Mouse (Mus musculus) forebrain, embryonic 11.5 days (tissue): ENCODE results near the gene Ilf2. TPM values are rescaled to one million over a fixed set of nuclear protein-coding genes. Genes with fewer than 3 reads are reported as not detected.

ENCODE experiments used
- ATAC-seq: fragments of 200-750 bp; cut with Nextera tagmentation; replicated peaks from 2 replicates; pipeline ENCODE4 v1.8.0; 2017; ENCODE audit warnings: moderate TSS enrichment; ENCODE audit not compliant: low FRiP score
- DNase-seq: peaks from one replicate; pipeline ENCODE4 v3.0.0-alpha.2; 2017; ENCODE audit warnings: low spot score
- H3K27ac ChIP-seq: fragments of 300-500 bp; sonication (generic); 2 replicates; pipeline ENCODE4 v1.5.1; 2014; ENCODE audit warnings: low read depth, low read length
- H3K27me3 ChIP-seq: fragments of 300-500 bp; sonication (generic); 2 replicates; pipeline ENCODE4 v1.6.1; 2014; ENCODE audit warnings: mild to moderate bottlenecking, low read length, mixed read lengths; ENCODE audit not compliant: control insufficient read depth, insufficient read depth
- H3K36me3 ChIP-seq: fragments of 300-500 bp; sonication (generic); 2 replicates; pipeline ENCODE4 v1.6.1; 2014; ENCODE audit warnings: mild to moderate bottlenecking, low read length, moderate library complexity, mixed read lengths; ENCODE audit not compliant: control insufficient read depth, insufficient read depth
- H3K4me1 ChIP-seq: fragments of 300-500 bp; sonication (generic); replicated peaks from 2 replicates; pipeline ENCODE4 v1.6.1; 2014; ENCODE audit warnings: low read length, mixed read lengths; ENCODE audit not compliant: control insufficient read depth, insufficient read depth
- H3K4me2 ChIP-seq: fragments of 300-500 bp; sonication (generic); 2 replicates; pipeline ENCODE4 v1.6.1; 2014; ENCODE audit warnings: low read depth, mild to moderate bottlenecking, low read length, moderate library complexity, mixed read lengths; ENCODE audit not compliant: severe bottlenecking
- H3K4me3 ChIP-seq: fragments of 300-500 bp; sonication (generic); 2 replicates; pipeline ENCODE4 v1.5.1; 2014; ENCODE audit warnings: low read depth, low read length
- H3K9ac ChIP-seq: fragments of 300-500 bp; sonication (generic); 2 replicates; pipeline ENCODE4 v1.6.1; 2014; ENCODE audit warnings: low read length
- H3K9me3 ChIP-seq: fragments of 300-500 bp; sonication (generic); 2 replicates; pipeline ENCODE4 v1.6.1; 2016; ENCODE audit warnings: low read length, mixed read lengths; ENCODE audit not compliant: control insufficient read depth
- WGBS: fragments of 180-500 bp; shearing (Covaris S2); extraction: QIAGEN DNeasy Blood & Tissue Kit; methylation state at CpG from one replicate; pipeline ENCODE4 v1.1.7; 2014; 5-methylcytosine and 5-hydroxymethylcytosine counted together
- polyA plus RNA-seq: library from polyadenylated mRNA; unstranded; fragments of >200 nt; fragmentation: Nextera tagmentation; extraction: Ambion mirVana; gene quantifications from 2 replicates; pipeline ENCODE4 v1.2.1, GENCODE M21; 2014

Gene Ilf2
- polyA plus RNA-seq, 1 experiment from 2014 or later: 365 TPM

DNA sequence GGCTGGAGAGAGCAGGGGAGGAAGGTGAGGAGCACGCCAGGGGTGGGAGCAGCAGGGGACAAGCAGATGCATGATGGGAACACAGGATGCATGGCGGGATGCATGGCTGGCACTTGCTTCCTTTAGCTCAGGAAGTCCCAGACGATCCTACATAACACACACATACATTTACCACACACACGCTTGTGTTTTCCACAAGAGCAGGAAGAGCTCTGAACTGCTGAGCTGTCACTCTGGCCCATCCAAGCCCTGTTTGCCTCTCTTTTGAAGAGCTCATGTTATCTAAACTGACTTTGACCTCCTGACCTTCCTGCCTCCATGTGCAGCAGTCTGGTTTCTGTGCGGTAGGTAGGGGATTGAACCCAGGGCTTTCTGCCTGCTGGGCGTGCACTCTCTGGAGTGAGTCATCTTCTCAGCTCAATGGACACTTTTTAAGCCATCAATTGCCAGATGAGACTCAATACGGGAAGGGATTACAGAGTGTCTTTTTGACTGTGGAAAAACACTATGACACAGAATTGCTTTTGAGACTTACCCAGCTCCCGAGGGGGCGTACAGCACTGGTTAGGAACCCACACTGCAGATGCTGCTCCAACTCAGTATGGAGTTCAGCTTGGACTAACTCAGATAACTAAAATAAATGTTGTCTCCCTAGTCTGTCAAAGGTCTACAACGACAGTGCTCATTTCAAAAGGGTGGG lies 24.4 kb upstream of the Ilf2 start:
- Histone ChIP-seq H3K27ac (no peak overlapping the region), H3K9me3 (no peaks in the 10 kb centered on the region), H3K4me2 (no peak overlapping the region), H3K27me3 (no peaks in the 10 kb centered on the region), H3K9ac (no peak overlapping the region), H3K36me3 (no peaks in the 10 kb centered on the region), H3K4me1 (peaks cover 7% of the 10 kb centered on the region; the same call in 1 of the 2 replicates), H3K4me3 (no peak overlapping the region)
- no peak for DNase-seq
- ATAC-seq: no peak
- WGBS: 65% methylated on average over 10 of the region's 10 CpGs

DNA sequence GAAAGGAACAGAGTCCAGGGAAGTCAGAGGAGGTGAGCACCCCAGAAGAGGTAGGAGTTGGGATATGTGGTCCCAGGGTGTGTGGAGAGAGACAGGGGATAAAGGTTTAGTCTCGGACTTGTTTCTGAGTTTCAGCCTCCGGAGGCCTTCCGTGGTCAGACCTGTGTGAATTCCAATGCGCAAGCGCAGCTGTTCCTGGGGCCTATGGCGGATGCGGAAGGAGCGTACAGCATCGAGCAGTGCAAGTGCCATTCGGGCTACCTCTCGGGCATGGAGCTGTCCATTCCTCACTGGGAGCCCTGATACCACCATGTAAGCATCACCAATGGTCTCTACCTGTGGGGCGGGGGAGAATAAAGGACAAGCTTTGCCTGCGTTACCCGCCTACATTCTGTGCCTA lies 21.0 kb upstream of the Ilf2 start:
- Histone ChIP-seq H3K36me3 (no peaks in the 10 kb centered on the region), H3K4me1 (no peaks in the 10 kb centered on the region), H3K27me3 (no peaks in the 10 kb centered on the region), H3K4me3 (no peak overlapping the region), H3K27ac (no peak overlapping the region), H3K9me3 (no peaks in the 10 kb centered on the region), H3K9ac (no peak overlapping the region), H3K4me2 (no peak overlapping the region)
- no peak for DNase-seq
- ATAC-seq: no peak
- WGBS: 88% methylated on average over 14 of the region's 14 CpGs

GRCm38 (mm10) chr3:90459727-90460126 lies 16.2 kb upstream of the Ilf2 start:
- no peak for ATAC-seq
- WGBS: 81% methylated on average over 9 of the region's 9 CpGs

DNA sequence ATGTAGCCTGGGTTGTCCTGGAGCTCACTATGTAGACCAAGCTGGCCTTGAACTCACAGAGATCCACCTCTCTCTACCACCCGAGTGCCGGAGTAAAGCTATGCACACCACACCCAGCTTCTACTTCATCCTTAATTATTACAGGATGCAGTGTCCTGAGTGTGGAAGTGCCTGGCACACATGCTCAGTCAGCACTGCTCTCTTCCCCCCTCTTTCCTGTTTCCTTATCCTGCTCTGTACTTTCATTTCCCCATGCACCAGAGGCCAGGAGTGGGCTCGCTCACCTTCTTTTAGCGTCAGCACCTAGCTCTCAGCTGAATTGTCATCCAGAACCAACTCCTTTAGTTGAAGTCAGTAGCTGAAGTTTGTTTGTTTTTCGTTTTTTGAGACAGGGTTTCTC lies 15.6 kb upstream of the Ilf2 start:
- H3K36me3 ChIP-seq: no peaks in the 10 kb centered on the region
- H3K4me1 ChIP-seq: peaks cover 4% of the 10 kb centered on the region; the same call in 1 of the 2 replicates
- peaks cover 31% of the 10 kb centered on the region for H3K27me3 ChIP-seq
- ATAC-seq (no peak), DNase-seq (no peak)
- H3K4me3 ChIP-seq: no peak overlapping the region
- H3K27ac ChIP-seq: no peak overlapping the region
- H3K9me3 ChIP-seq: no peaks in the 10 kb centered on the region
- no peak overlapping the region for H3K4me2 ChIP-seq
- WGBS: 77% methylated on average over 5 of the region's 5 CpGs
- no peak overlapping the region for H3K9ac ChIP-seq

More at GRCm38 (mm10) chr3:90459727-90460126, 16.2 kb upstream of the Ilf2 start:
- Histone ChIP-seq H3K9ac (no peak overlapping the region), H3K4me1 (no peaks in the 10 kb centered on the region), H3K27me3 (peaks cover 25% of the 10 kb centered on the region), H3K9me3 (no peaks in the 10 kb centered on the region), H3K36me3 (no peaks in the 10 kb centered on the region), H3K27ac (no peak overlapping the region), H3K4me2 (no peak overlapping the region), H3K4me3 (no peak overlapping the region)
- no peak for DNase-seq

DNA sequence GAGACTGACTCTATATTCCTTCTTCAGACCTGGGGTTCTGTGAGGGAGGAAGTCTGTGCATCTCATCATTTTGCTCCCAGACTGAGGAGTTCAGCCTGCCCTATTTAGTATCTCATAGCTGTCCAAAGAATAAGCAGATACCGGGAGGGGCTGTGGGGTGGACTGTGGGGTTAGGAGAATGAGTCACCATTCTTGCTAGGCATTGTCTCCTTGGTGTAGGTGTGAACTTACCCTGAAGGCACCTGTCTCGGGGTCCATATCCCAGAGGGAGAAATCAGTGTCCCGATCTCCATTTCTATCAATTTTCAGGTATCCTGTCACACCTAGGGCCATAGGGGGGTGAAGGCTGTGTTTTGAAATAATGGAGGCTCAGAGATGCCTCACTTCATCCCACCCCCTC lies 14.0 kb upstream of the Ilf2 start:
- no peak overlapping the region for H3K9ac ChIP-seq
- ATAC-seq (no peak), DNase-seq (no peak)
- H3K9me3 ChIP-seq: no peaks in the 10 kb centered on the region
- H3K4me3 ChIP-seq: no peak overlapping the region
- H3K4me2 ChIP-seq: no peak overlapping the region
- H3K27ac ChIP-seq: no peak overlapping the region
- no peaks in the 10 kb centered on the region for H3K36me3 ChIP-seq
- 89% methylated on average over 3 of the region's 3 CpGs for WGBS
- H3K27me3 ChIP-seq: peaks cover 39% of the 10 kb centered on the region
- H3K4me1 ChIP-seq: peaks cover 9% of the 10 kb centered on the region; the same call in 1 of the 2 replicates

GRCm38 (mm10) chr3:90462579-90462978 lies 13.3 kb upstream of the Ilf2 start:
- ATAC-seq (no peak), DNase-seq (no peak)
- 31% methylated on average over 7 of the region's 7 CpGs for WGBS
- H3K36me3 ChIP-seq: no peaks in the 10 kb centered on the region
- peaks cover 39% of the 10 kb centered on the region for H3K27me3 ChIP-seq
- no peak overlapping the region for H3K27ac ChIP-seq
- H3K4me2 ChIP-seq: no peak overlapping the region
- no peak overlapping the region for H3K4me3 ChIP-seq
- H3K4me1 ChIP-seq: peaks cover 9% of the 10 kb centered on the region; the same call in 1 of the 2 replicates
- H3K9me3 ChIP-seq: no peaks in the 10 kb centered on the region
- no peak overlapping the region for H3K9ac ChIP-seq

DNA sequence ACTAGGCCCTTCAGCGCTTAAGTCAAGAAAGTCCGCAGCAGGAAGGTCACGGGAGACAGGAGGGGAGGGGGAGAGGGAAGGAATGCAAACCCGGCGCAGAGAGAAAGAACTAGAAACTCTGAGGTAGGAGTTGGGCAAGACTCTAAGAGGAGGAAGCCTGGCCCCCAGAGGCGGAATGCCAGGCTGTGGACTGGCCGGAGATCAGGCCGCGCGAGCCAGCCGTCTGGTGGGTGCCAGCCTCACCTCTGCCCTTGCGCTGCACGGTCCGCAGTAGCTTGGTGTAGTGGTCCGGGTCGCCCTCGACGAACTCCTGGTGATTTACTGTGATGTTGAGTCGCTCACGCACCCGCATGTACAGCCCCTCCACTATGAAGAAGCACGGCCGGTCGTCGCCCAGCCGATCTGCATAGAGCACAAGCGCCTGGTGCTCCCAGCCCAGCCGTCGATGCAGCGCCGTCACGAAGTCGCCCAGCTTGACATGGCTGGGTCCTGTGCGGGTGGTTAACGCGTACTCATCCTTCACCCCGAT lies 11.3 kb upstream of the Ilf2 start:
- peak; percentile 12 for ATAC-seq

GRCm38 (mm10) chr3:90465081-90465685 lies 10.7 kb upstream of the Ilf2 start:
- Histone ChIP-seq H3K27me3 (peaks cover 39% of the 10 kb centered on the region), H3K9ac (peak overlapping the region; percentile 29), H3K36me3 (no peaks in the 10 kb centered on the region), H3K9me3 (no peaks in the 10 kb centered on the region), H3K4me1 (peaks cover 9% of the 10 kb centered on the region; the same call in 1 of the 2 replicates), H3K4me3 (peak overlapping the region; percentile 41), H3K27ac (no peak overlapping the region), H3K4me2 (peak overlapping the region; percentile 77)
- WGBS: 2% methylated on average over 75 of the region's 75 CpGs
- DNase-seq (peak; percentile 70), ATAC-seq (peak; percentile 32)

More for the DNA sequence above, 11.3 kb upstream of the Ilf2 start:
- Histone ChIP-seq H3K9ac (no peak overlapping the region; the same call in 1 of the 2 replicates), H3K27me3 (peaks cover 39% of the 10 kb centered on the region), H3K4me3 (peak overlapping the region; percentile 41), H3K4me1 (peaks cover 9% of the 10 kb centered on the region; the same call in 1 of the 2 replicates), H3K9me3 (no peaks in the 10 kb centered on the region), H3K27ac (no peak overlapping the region), H3K36me3 (no peaks in the 10 kb centered on the region), H3K4me2 (peak overlapping the region; percentile 77)
- no peak for DNase-seq
- 11% methylated on average over 37 of the region's 37 CpGs for WGBS
